Mouse (Mus musculus) olfactory bulb, adult 2 months (tissue): ENCODE measurements around the gene Gm26602.

Experiments used
- CTCF ChIP-seq: fragments of 200-500 bp; IDR thresholded peaks from 2 replicates; pipeline ENCODE4 v1.5.1; 2012; ENCODE audit warnings: low read depth, mild to moderate bottlenecking, low read length, moderate library complexity; ENCODE audit not compliant: insufficient read depth
- POLR2A ChIP-seq: fragments of 200-500 bp; IDR thresholded peaks from 2 replicates; pipeline ENCODE4 v1.6.1; 2012; ENCODE audit warnings: mild to moderate bottlenecking, low read depth, low read length, moderate library complexity; ENCODE audit not compliant: insufficient read depth

- TF ChIP-seq CTCF = no peak
- TF ChIP-seq POLR2A = no peak
Measured at GRCm38 (mm10) chr10:79884446-79884845, 26.2 kb upstream of the Gm26602 start.
